Mouse (Mus musculus) MEL (cell line): ENCODE measurements at regions not wholly inside any gene's neighbourhood (a gene's known extent, or its start where the extent isn't known, plus 50 kb on each side); places are given as distances from the start of the nearest gene placed in this dataset.

Experiments
- DNase-seq: peaks from one replicate; pipeline ENCODE4 v3.0.0; 2011; ENCODE audit warnings: low read depth, low spot score
- H3K27ac ChIP-seq: 2 replicates; pipeline ENCODE4 v1.5.1; 2012; ENCODE audit warnings: low read depth, mild to moderate bottlenecking, control low read depth, low read length, moderate library complexity; ENCODE audit not compliant: control insufficient read depth
- H3K27me3 ChIP-seq, 2 experiments: fragments of 150-350 bp in 1 of 2; sonication (generic) in 1 of 2; 2 replicates each; pipeline ENCODE4 v1.6.1; 2012; ENCODE audit warnings: low read length in 2 of 2, mild to moderate bottlenecking in 2 of 2, improper control_type of control experiment in 1 of 2, moderate library complexity in 1 of 2; ENCODE audit not compliant: insufficient read depth in 2 of 2, control insufficient read depth in 1 of 2
- H3K36me3 ChIP-seq, 2 experiments: 2 replicates each; pipeline ENCODE4 v1.6.1; 2012 to 2014; ENCODE audit warnings: low read length in 2 of 2, improper control_type of control experiment in 1 of 2, inconsistent platforms in 1 of 2, mild to moderate bottlenecking in 1 of 2; ENCODE audit not compliant: insufficient read depth in 2 of 2, control insufficient read depth in 1 of 2
- H3K4me1 ChIP-seq, 2 experiments: fragments of 150-350 bp in 1 of 2; sonication (generic) in 1 of 2; 2 replicates each; pipeline ENCODE4 v1.6.1; 2012; ENCODE audit warnings: low read length in 2 of 2, improper control_type of control experiment in 1 of 2, mild to moderate bottlenecking in 1 of 2; ENCODE audit not compliant: insufficient read depth in 2 of 2, control insufficient read depth in 1 of 2
- H3K4me3 ChIP-seq, 2 experiments: fragments of 150-350 bp in 1 of 2; sonication (generic) in 1 of 2; 2 replicates each; pipeline ENCODE4 v1.5.1; 2012; ENCODE audit warnings: low read depth in 2 of 2, low read length in 2 of 2, mild to moderate bottlenecking in 2 of 2, moderate library complexity in 2 of 2, control low read depth in 1 of 2, improper control_type of control experiment in 1 of 2; ENCODE audit not compliant: control insufficient read depth in 1 of 2, insufficient read depth in 1 of 2
- H3K79me2 ChIP-seq: 2 replicates; pipeline ENCODE4 v1.6.1; 2012; ENCODE audit warnings: mild to moderate bottlenecking, low read length, moderate library complexity; ENCODE audit not compliant: control insufficient read depth, poor library complexity, insufficient read depth
- H3K9ac ChIP-seq: 2 replicates; pipeline ENCODE4 v1.6.1; 2012; ENCODE audit warnings: low read depth, mild to moderate bottlenecking, control low read depth, low read length, moderate library complexity; ENCODE audit not compliant: control insufficient read depth, poor library complexity, severe bottlenecking
- H3K9me3 ChIP-seq: fragments of 150-350 bp; sonication (generic); replicated peaks from 2 replicates; pipeline ENCODE4 v1.6.1; 2012; ENCODE audit warnings: mild to moderate bottlenecking, low read length, improper control_type of control experiment, moderate library complexity; ENCODE audit not compliant: insufficient read depth
- CHD1 ChIP-seq: IDR thresholded peaks from 2 replicates; pipeline ENCODE4 v1.6.1; 2012; ENCODE audit warnings: low read depth, mild to moderate bottlenecking, inconsistent platforms, low read length, improper control_type of control experiment
- GABPA ChIP-seq: IDR thresholded peaks from 2 replicates; pipeline ENCODE4 v1.6.1; 2012; ENCODE audit warnings: low read depth, mild to moderate bottlenecking, inconsistent platforms, low read length, improper control_type of control experiment, moderate library complexity
- JUND ChIP-seq: IDR thresholded peaks from 2 replicates; pipeline ENCODE4 v1.6.1; 2011; ENCODE audit warnings: low read depth, mild to moderate bottlenecking, improper control_type of control experiment, low read length
- MAFK ChIP-seq: IDR thresholded peaks from 2 replicates; pipeline ENCODE4 v1.6.1; 2011; ENCODE audit warnings: low read depth, mild to moderate bottlenecking, low read length, improper control_type of control experiment, borderline replicate concordance
- MYB ChIP-seq: IDR thresholded peaks from 2 replicates; pipeline ENCODE4 v1.6.1; 2011; ENCODE audit warnings: mild to moderate bottlenecking, low read depth, low read length, improper control_type of control experiment
- MYC ChIP-seq: IDR thresholded peaks from 2 replicates; pipeline ENCODE4 v1.6.1; 2011; ENCODE audit warnings: low read depth, mild to moderate bottlenecking, low read length, improper control_type of control experiment, moderate library complexity
- POLR2A ChIP-seq, 2 experiments: IDR thresholded peaks; 2 replicates each; pipeline ENCODE4 v1.6.1; 2011 to 2012; ENCODE audit warnings: low read length in 2 of 2, mild to moderate bottlenecking in 2 of 2, control low read depth in 1 of 2, improper control_type of control experiment in 1 of 2, low read depth in 1 of 2, moderate library complexity in 1 of 2; ENCODE audit not compliant: control insufficient read depth in 1 of 2, insufficient read depth in 1 of 2, poor library complexity in 1 of 2
- POLR2AphosphoS5 ChIP-seq: IDR thresholded peaks from 2 replicates; pipeline ENCODE4 v1.6.1; 2012; ENCODE audit warnings: low read depth, borderline replicate concordance, mild to moderate bottlenecking, inconsistent platforms, low read length, moderate library complexity, mixed read lengths
- RAD21 ChIP-seq: IDR thresholded peaks from 2 replicates; pipeline ENCODE4 v1.6.1; 2011; ENCODE audit warnings: mild to moderate bottlenecking, low read depth, low read length, improper control_type of control experiment
- SIN3A ChIP-seq: IDR thresholded peaks from 2 replicates; pipeline ENCODE4 v1.6.1; 2012; ENCODE audit warnings: low read length, improper control_type of control experiment, inconsistent platforms
- TCF12 ChIP-seq: IDR thresholded peaks from 2 replicates; pipeline ENCODE4 v1.6.1; 2014; ENCODE audit warnings: low read depth, mild to moderate bottlenecking, inconsistent platforms, low read length, improper control_type of control experiment, moderate library complexity
- UBTF ChIP-seq: IDR thresholded peaks from 2 replicates; pipeline ENCODE4 v1.6.1; 2012; ENCODE audit warnings: low read depth, mild to moderate bottlenecking, inconsistent platforms, low read length, improper control_type of control experiment, moderate library complexity, borderline replicate concordance; ENCODE audit not compliant: insufficient read depth
- USF1 ChIP-seq: IDR thresholded peaks from 2 replicates; pipeline ENCODE4 v1.6.1; 2014; ENCODE audit warnings: low read depth, mild to moderate bottlenecking, inconsistent platforms, low read length, improper control_type of control experiment, moderate library complexity
- USF2 ChIP-seq, 2 experiments: IDR thresholded peaks; 2 replicates each; pipeline ENCODE4 v1.6.1; 2011 to 2012; ENCODE audit warnings: improper control_type of control experiment in 2 of 2, low read length in 2 of 2, borderline replicate concordance in 1 of 2, inconsistent platforms in 1 of 2, low read depth in 1 of 2, mild to moderate bottlenecking in 1 of 2; ENCODE audit not compliant: insufficient read depth in 1 of 2
- ZC3H11A ChIP-seq: IDR thresholded peaks from 2 replicates; pipeline ENCODE4 v1.6.1; 2012; ENCODE audit warnings: low read depth, mild to moderate bottlenecking, inconsistent platforms, low read length, improper control_type of control experiment
- ZMIZ1 ChIP-seq: IDR thresholded peaks from 2 replicates; pipeline ENCODE4 v1.6.1; 2012; ENCODE audit warnings: low read depth, mild to moderate bottlenecking, inconsistent platforms, low read length, improper control_type of control experiment, moderate library complexity

DNA sequence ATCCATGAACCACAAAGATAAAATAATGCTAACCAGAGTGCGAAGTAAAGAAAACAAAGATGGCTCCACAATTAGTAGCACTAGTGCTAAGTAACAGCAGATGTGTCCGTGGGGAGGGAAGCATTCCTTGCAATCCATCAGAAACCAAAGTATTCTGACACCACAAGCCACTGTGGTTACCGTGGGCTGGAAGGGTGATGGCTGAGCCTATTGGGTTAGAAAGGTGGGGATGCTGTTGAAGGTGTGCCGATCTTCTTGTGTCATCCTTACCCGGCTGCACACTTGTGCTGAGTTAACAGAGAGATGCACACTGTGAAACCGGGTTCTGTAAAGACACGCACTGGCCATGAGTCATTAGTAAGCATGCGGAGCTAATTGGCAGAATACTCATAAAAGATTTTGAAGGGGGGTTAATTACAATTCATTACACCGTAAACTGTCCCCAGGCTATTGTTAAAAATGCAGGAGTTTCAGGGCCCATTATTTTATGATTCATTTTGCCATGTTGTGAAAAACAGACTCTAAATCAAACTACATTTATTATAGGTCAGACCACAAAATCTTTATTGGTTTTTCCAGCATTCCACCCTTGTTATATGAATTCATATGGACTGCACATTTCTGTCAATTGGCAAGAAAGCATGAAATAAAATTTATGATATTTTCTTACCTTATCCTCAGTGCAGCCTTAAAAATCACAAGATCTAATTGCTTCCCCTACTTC is 114.5 kb downstream of the Bmp2 start:
- Histone ChIP-seq H3K4me1 (no peaks in the 10 kb centered on the region), H3K9ac (no peak overlapping the region)
- no peak for DNase-seq
- TF ChIP-seq TCF12 (no peak), CHD1 (no peak), POLR2A (IDR thresholded peaks at IDR 0.05; ENCODE audit: control insufficient read depth in 1 of 2, insufficient read depth in 1 of 2, low read depth in 1 of 2, low read length in 2 of 2, poor library complexity in 1 of 2) (no peak), SIN3A (no peak)
- TF ChIP-seq, all 39 proteins: peak for 0
- Histone ChIP-seq H3K79me2 (no peaks in the 10 kb centered on the region), H3K9me3 (no peaks in the 10 kb centered on the region), H3K27ac (no peak overlapping the region), H3K27me3 (peaks cover 0 to 3% of the 10 kb centered on the region in 2 experiments; a peak in 1 of 4 replicates), H3K36me3 (no peaks in the 10 kb centered on the region), H3K4me3 (no peak overlapping the region)

DNA sequence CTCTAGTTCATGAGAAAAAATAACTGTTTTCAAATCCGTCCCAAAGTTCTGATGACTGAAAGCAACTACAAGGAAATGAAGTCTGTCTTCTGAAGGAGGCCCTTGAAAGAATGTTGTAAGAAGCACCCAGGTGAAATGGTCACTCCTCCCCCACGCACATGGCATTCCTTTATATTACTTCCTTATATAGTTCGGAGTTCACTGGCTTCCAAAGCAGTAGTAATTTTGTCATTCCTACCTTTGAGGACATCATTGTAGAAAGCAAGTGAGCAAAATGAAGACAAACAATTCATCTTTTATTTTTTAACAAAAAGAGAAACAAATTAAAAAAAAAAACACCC is 115.1 kb downstream of the Bmp2 start:
- no peak for TF ChIP-seq ZMIZ1
- TF ChIP-seq USF2 (IDR thresholded peaks at IDR 0.05; ENCODE audit: borderline replicate concordance in 1 of 2, insufficient read depth in 1 of 2, low read depth in 1 of 2, low read length in 2 of 2): no peak
- H3K4me1 ChIP-seq: no peaks in the 10 kb centered on the region
- no peaks in the 10 kb centered on the region for H3K36me3 ChIP-seq
- H3K4me3 ChIP-seq: no peak overlapping the region
- H3K27me3 ChIP-seq: peaks cover 0 to 3% of the 10 kb centered on the region in 2 experiments; a peak in 1 of 4 replicates
- no peak for DNase-seq
- H3K79me2 ChIP-seq: no peaks in the 10 kb centered on the region
- no peak overlapping the region for H3K9ac ChIP-seq
- H3K27ac ChIP-seq: no peak overlapping the region
- no peaks in the 10 kb centered on the region for H3K9me3 ChIP-seq

DNA sequence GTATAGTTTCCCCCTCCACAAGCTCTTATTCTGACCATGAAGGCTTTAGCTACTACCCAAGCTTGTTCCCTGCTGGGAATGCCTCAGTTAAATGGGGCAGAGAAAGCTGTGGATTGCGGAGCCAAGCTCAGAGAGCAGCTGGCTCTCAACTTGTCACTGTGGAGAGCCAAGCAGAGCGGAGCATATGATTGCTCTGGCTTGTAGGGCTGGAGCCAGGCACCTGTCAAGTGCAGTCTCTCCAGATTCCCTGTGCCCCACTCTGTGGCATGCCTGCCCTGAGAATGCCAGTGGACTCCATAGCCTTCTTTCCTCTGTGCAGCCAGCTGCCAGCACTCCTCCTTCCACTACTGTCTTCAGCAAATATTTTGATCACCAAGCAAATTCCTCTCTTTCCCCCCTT is 117.9 kb downstream of the Bmp2 start:
- no peaks in the 10 kb centered on the region for H3K36me3 ChIP-seq
- no peaks in the 10 kb centered on the region for H3K9me3 ChIP-seq
- no peak for TF ChIP-seq POLR2A (IDR thresholded peaks at IDR 0.05; ENCODE audit: control insufficient read depth in 1 of 2, insufficient read depth in 1 of 2, low read depth in 1 of 2, low read length in 2 of 2, poor library complexity in 1 of 2)
- TF ChIP-seq GABPA: no peak
- TF ChIP-seq POLR2AphosphoS5: no peak
- no peak for TF ChIP-seq MYC
- no peak for TF ChIP-seq MAFK
- no peak for TF ChIP-seq ZC3H11A
- TF ChIP-seq MYB: no peak
- TF ChIP-seq RAD21: no peak
- no peak for TF ChIP-seq USF1
- no peak for TF ChIP-seq UBTF
- TF ChIP-seq JUND: no peak
- TF ChIP-seq, all 39 proteins: peak for 0
- Histone ChIP-seq H3K79me2 (no peaks in the 10 kb centered on the region), H3K4me3 (no peak overlapping the region), H3K9ac (no peak overlapping the region), H3K4me1 (no peaks in the 10 kb centered on the region), H3K27me3 (peaks cover 0 to 3% of the 10 kb centered on the region in 2 experiments; a peak in 1 of 4 replicates), H3K27ac (no peak overlapping the region)
- DNase-seq: no peak
